Mouse (Mus musculus) gastrocnemius, adult 8-10 months (tissue): Measurements from ENCODE around the gene Vmn1r229. TPM values are rescaled to one million over a fixed set of nuclear protein-coding genes. Genes with fewer than 3 reads are reported as not detected.

Experiments
- DNase-seq, 2 experiments: peaks; one replicate each; pipeline ENCODE4 v3.0.0; 2022; ENCODE audit warnings: low spot score in 2 of 2
- total RNA-seq, 4 experiments: library from RNA; stranded (reverse); gene quantifications; 2 replicates each; pipeline ENCODE4 v1.2.4; 2022

Gene Vmn1r229
- total RNA-seq: not detected

GRCm38 (mm10) chr17:20811255-20811654 lies at the start of gene Vmn1r229:
Vmn1r229 (plus strand) TSS chr17:20811555.
- DNase-seq: no peak

DNA sequence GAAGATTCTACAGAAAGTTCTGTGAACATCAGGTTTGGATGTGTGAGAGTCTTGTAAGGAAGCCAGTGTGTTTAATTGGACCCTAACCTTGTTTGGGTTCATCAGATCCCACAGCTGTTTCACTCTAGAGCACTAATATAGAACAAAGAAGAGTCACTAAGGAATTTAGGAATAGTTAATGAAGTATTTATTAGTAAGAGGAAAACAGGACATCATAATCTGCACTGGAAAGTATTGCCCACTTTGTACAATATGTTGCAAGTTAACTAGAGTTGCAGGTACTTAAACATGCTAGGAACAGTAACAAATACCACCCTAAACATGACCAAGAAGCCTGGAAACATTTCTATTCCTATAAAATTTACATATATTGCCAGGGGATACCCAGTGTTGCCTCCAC lies 25.3 kb upstream of the Vmn1r229 start, which contains the start of gene Vmn1r228:
Gene Vmn1r228, minus strand, starts transcription at position 101 of the 400 bp plus-strand sequence.
- no peak for DNase-seq

DNA sequence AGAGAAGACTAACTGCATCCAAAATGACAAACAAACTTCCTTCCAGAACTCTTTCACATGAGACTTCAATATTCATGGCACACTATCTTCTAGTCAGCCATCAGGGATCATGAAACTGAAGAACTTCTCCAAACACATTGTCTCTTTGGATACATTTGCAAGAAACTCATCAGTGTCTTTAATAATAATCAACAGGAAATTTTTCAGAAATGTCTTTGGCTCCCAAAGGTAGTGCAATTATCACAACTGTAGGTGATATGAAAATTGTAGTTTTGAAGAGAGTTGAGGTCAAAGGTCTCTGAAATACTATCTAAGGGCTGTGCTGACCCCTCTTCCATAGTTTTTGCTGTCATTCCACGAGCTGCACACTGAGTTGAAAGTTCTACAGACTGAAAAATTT lies 28.8 kb downstream of the Vmn1r229 start, which contains the start of gene Vmn1r230:
Gene Vmn1r230, plus strand, starts transcription at position 301 of the 400 bp plus-strand sequence.
- no peak for DNase-seq

Other genes with a start within 250 kb of the Vmn1r229 start
- gene Vmn2r109, start 246.8 kb upstream of the Vmn1r229 start, total RNA-seq: not detected
- gene Vmn2r110, start 215.1 kb upstream of the Vmn1r229 start, total RNA-seq: not detected
- not detected for gene Fpr-rs3, start 186.7 kb upstream of the Vmn1r229 start, total RNA-seq
- gene Vmn1r226, start 128.7 kb upstream of the Vmn1r229 start, total RNA-seq: not detected
- gene Vmn1r227, start 81.7 kb upstream of the Vmn1r229 start, total RNA-seq: not detected
- not detected for gene Vmn1r228, start 25.4 kb upstream of the Vmn1r229 start, total RNA-seq
- gene Vmn1r230, start 28.9 kb downstream of the Vmn1r229 start, total RNA-seq: not detected
- not detected for gene Vmn1r231, start 93.5 kb downstream of the Vmn1r229 start, total RNA-seq
- gene Vmn1r232, start 108.2 kb downstream of the Vmn1r229 start, total RNA-seq: not detected
- 100 to 1,000 TPM in 1 of 4 experiments, 10 to 100 TPM in 3; 79.4 to 102 (median 85.5) TPM for gene Ppp2r1a, start 133.8 kb downstream of the Vmn1r229 start, total RNA-seq
- not detected for gene Vmn1r233, start 184.9 kb downstream of the Vmn1r229 start, total RNA-seq
- 1 to 10 TPM; 4.5 to 7.3 (median 5.5) TPM for gene Zfp160, start 197.3 kb downstream of the Vmn1r229 start, total RNA-seq